Mouse (Mus musculus): ENCODE results near the gene Ntpcr. TPM values are rescaled to one million over a fixed set of nuclear protein-coding genes. Genes with fewer than 3 reads are reported as not detected.

Ntpcr gene
- polyA plus RNA-seq (2015; fragmentation: Nextera tagmentation; extraction: Ambion mirVana), result 35.6 and 42.6 TPM in 2 replicates

GRCm38 (mm10) chr8:125729746-125730145 lies at the start of gene Ntpcr:
Gene Ntpcr (plus strand): TSS chr8:125729963.
- 63% methylated on average over 7 of the region's 7 CpGs for WGBS
- Histone ChIP-seq H3K36me3 (no peaks in the 10 kb centered on the region), H3K27me3 (no peaks in the 10 kb centered on the region)

DNA sequence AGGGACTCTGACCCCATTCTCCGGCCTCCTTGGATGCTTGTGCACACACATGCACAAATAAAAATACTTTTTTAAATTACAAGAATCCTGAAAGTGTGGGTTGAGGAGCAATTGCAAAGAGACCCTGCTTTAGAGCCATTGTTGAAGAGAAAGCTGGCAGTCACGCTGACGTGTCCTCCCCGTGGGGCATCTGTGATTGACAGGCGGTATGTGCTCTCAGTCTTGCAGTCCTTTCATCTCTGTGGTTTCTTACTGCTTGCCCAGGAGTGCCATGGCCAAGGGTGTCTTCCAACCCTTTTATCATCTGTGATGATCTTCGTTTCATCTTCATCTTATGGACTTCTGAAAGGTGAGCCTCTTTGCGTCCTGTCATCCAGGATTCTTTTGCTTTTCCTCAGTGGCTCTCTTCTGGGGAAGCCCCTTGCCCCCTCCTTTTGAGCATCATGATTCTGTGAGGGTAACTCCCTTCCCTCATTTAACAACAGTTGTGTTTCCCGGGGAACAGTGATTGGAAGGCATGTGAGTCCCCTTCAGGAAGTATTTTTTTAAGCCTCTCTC lies 48.8 kb upstream of the Ntpcr start:
- no peak overlapping the region for H3K9ac ChIP-seq
- ATAC-seq (ENCODE audit: insufficient number of reproducible peaks, low FRiP score, low TSS enrichment, low read depth), result no peak
- H3K27me3 ChIP-seq, result no peaks in the 10 kb centered on the region
- H3K27ac ChIP-seq (replicated peaks), result no peak overlapping the region
- H3K36me3 ChIP-seq, result no peaks in the 10 kb centered on the region
- H3K4me2 ChIP-seq (replicated peaks), result no peak overlapping the region
- 28% methylated on average over 8 of the region's 8 CpGs for WGBS
- peaks cover 7% of the 10 kb centered on the region; the same call in 1 of the 2 replicates for H3K4me1 ChIP-seq
- no peaks in the 10 kb centered on the region for H3K9me3 ChIP-seq (replicated peaks)
- H3K4me3 ChIP-seq (replicated peaks), result no peak overlapping the region

More at GRCm38 (mm10) chr8:125729746-125730145, at the start of gene Ntpcr:
- Histone ChIP-seq H3K4me1 (peaks cover 23% of the 10 kb centered on the region), H3K9me3 (replicated peaks) (no peaks in the 10 kb centered on the region), H3K9ac (no peak within 1 kb of the TSS), H3K4me3 (replicated peaks) (no peak within 1 kb of the TSS), H3K4me2 (replicated peaks) (no peak within 1 kb of the TSS), H3K27ac (replicated peaks) (no peak within 1 kb of the TSS)
- ATAC-seq (ENCODE audit: insufficient number of reproducible peaks, low FRiP score, low TSS enrichment, low read depth), result no peak

DNA sequence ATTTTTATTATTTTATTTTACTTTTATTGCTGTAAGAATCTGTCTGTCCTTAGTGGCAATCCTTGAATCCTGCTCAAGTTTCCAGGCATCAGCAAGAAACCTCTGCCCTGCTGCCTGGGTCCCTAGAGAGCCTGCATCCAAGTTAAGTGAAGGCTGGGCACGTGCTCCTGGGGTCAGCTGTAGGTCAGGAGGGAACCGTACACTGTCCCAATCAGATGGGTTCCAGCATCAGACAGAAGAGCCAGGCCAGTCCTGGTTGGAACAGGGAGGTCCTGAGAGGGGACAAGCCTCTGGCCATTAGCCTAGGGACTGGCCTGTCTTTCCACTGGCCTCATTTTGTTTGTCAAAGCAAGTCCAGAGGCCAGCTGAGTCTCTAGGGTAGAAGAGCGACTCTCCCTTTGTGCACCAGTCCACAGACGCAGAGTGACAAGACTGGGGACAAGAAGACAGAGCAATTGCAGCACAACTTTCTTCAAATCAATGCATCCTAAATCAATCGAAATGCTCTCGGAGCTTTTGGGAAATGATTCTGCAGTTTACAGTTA lies 44.5 kb upstream of the Ntpcr start:
- Histone ChIP-seq H3K27me3 (no peaks in the 10 kb centered on the region), H3K4me1 (0 out of 2 replicates have a peak, but pooled peaks cover 7% of the 10 kb centered on the region), H3K9me3 (replicated peaks) (no peaks in the 10 kb centered on the region), H3K4me2 (replicated peaks) (no peak overlapping the region), H3K36me3 (no peaks in the 10 kb centered on the region), H3K4me3 (replicated peaks) (no peak overlapping the region), H3K27ac (replicated peaks) (no peak overlapping the region), H3K9ac (no peak overlapping the region)
- 63% methylated on average over 6 of the region's 6 CpGs for WGBS
- ATAC-seq (ENCODE audit: insufficient number of reproducible peaks, low FRiP score, low TSS enrichment, low read depth), result no peak

GRCm38 (mm10) chr8:125686221-125686865 lies 43.4 kb upstream of the Ntpcr start:
- ATAC-seq (ENCODE audit: insufficient number of reproducible peaks, low FRiP score, low TSS enrichment, low read depth), result no peak

DNA sequence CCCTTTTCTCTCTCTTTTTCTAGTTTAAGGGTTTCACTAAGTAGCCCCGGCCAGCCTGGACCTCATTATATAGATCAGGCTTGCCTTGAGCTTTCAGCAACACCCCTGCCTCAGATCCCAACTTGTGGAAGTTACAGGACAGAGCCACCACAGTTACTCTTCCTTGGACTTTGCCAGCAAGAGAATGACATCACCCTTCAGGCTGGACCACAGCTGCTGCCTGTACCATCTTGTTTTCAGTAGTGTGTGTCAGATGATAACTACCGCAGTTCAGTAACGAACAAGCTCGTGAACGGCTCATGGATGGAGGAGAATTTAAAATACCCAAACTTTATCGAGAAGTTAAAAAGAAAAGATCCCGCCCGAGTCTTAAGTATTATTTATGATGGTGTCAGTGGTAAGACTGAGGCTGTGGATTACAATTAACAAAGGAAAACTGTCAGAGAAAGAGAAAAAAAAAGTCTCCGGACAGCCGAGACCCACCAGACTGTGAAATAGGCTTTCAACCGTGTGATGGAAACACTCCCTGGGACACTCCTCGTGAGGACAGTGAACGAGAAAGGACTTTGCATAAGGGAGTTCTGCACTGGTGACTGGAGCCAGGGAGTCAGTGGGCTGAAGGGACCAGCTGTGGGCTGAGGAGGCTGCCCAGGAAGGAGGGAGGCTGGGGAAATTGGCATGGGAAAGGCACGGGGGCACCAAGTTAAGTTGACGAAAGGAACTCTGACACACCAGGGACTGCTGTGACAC lies 39.4 kb upstream of the Ntpcr start:
- Histone ChIP-seq H3K27me3 (no peaks in the 10 kb centered on the region), H3K4me3 (replicated peaks) (no peak overlapping the region), H3K9ac (no peak overlapping the region), H3K4me2 (replicated peaks) (no peak overlapping the region), H3K4me1 (no peaks in the 10 kb centered on the region), H3K9me3 (replicated peaks) (no peaks in the 10 kb centered on the region), H3K27ac (replicated peaks) (no peak overlapping the region), H3K36me3 (no peaks in the 10 kb centered on the region)
- 70% methylated on average over 15 of the region's 15 CpGs for WGBS
- ATAC-seq (ENCODE audit: insufficient number of reproducible peaks, low FRiP score, low TSS enrichment, low read depth), result no peak

More at GRCm38 (mm10) chr8:125686221-125686865, 43.4 kb upstream of the Ntpcr start:
- Histone ChIP-seq H3K27me3 (no peaks in the 10 kb centered on the region), H3K9ac (no peak overlapping the region), H3K27ac (replicated peaks) (no peak overlapping the region), H3K4me1 (no peaks in the 10 kb centered on the region), H3K9me3 (replicated peaks) (no peaks in the 10 kb centered on the region), H3K4me2 (replicated peaks) (no peak overlapping the region), H3K4me3 (replicated peaks) (no peak overlapping the region), H3K36me3 (no peaks in the 10 kb centered on the region)
- 78% methylated on average over 9 of the region's 9 CpGs for WGBS

DNA sequence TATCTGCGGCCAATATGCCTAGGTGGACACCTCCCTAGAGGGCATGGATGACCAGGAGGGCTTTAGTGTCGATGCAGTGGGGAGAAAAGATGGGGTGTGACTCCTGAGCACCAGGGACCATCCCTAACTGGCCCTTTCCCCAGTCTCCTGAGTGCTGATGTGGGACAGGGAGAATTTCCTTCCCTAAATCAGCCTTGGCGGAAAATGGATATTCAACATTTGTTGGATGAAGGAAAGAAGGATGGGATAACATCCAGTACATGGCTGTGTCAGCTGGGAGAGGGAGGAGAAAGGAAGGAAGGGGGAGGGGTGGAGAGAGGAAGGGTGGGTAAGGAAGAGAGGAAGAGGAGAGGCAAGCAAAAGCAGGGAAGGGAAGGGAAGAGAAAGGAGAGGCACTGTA lies 38.8 kb upstream of the Ntpcr start:
- H3K4me1 ChIP-seq, result no peaks in the 10 kb centered on the region
- ATAC-seq (ENCODE audit: insufficient number of reproducible peaks, low FRiP score, low TSS enrichment, low read depth), result no peak
- no peak overlapping the region for H3K9ac ChIP-seq
- no peaks in the 10 kb centered on the region for H3K9me3 ChIP-seq (replicated peaks)
- H3K4me2 ChIP-seq (replicated peaks), result no peak overlapping the region
- 85% methylated on average over 3 of the region's 3 CpGs for WGBS
- H3K4me3 ChIP-seq (replicated peaks), result no peak overlapping the region
- H3K27me3 ChIP-seq, result no peaks in the 10 kb centered on the region
- H3K27ac ChIP-seq (replicated peaks), result no peak overlapping the region
- no peaks in the 10 kb centered on the region for H3K36me3 ChIP-seq

GRCm38 (mm10) chr8:125692447-125692846 lies 37.3 kb upstream of the Ntpcr start:
- no peaks in the 10 kb centered on the region for H3K27me3 ChIP-seq
- no peak overlapping the region for H3K4me3 ChIP-seq (replicated peaks)
- no peak overlapping the region for H3K9ac ChIP-seq
- no peak overlapping the region for H3K4me2 ChIP-seq (replicated peaks)
- 73% methylated on average over 5 of the region's 5 CpGs for WGBS
- no peaks in the 10 kb centered on the region for H3K9me3 ChIP-seq (replicated peaks)
- no peaks in the 10 kb centered on the region for H3K4me1 ChIP-seq
- H3K36me3 ChIP-seq, result no peaks in the 10 kb centered on the region
- no peak for ATAC-seq (ENCODE audit: insufficient number of reproducible peaks, low FRiP score, low TSS enrichment, low read depth)
- H3K27ac ChIP-seq (replicated peaks), result no peak overlapping the region

DNA sequence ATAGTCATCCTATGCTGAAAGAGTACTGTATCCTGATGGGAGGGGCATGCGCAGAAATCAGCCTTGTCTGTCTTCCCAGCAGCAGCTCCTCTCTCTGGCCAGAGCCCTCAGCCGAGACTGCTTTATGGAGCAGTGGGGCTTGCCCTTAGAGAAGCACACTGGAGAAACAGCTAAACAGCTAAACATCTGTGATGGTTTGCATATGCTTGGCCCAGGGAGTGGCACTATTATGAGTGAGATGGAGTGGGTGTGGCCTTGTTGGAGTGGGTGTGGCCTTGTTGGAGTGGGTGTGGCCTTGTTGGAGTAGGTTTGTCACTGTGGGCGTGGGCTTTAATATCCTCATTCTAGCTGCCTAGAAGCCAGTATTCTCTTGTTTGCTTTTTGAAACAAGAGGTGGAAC lies 36.6 kb upstream of the Ntpcr start:
- 80% methylated on average over 3 of the region's 3 CpGs for WGBS
- Histone ChIP-seq H3K9ac (no peak overlapping the region), H3K36me3 (no peaks in the 10 kb centered on the region), H3K9me3 (replicated peaks) (no peaks in the 10 kb centered on the region), H3K4me3 (replicated peaks) (no peak overlapping the region), H3K4me2 (replicated peaks) (no peak overlapping the region), H3K4me1 (no peaks in the 10 kb centered on the region), H3K27me3 (no peaks in the 10 kb centered on the region), H3K27ac (replicated peaks) (no peak overlapping the region)
- ATAC-seq (ENCODE audit: insufficient number of reproducible peaks, low FRiP score, low TSS enrichment, low read depth), result no peak

DNA sequence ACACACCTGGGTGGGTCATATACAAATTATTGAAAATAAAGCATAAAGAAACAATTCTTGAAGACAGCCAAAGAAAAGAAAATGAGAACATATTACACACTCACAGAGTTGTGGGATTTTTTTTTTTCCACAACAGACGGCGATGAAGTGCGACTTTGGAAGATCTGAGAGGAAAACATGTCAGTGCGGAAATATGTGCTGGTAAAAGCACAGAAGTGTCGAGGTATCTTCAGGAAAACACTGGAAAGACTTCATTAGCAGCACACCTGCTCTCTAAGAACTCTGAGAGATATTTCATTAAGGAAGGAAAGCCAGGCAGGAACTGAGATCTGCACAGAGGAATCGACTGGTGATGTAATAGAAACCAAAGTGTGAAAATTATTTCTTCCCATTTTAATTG lies 33.8 kb upstream of the Ntpcr start:
- Histone ChIP-seq H3K9ac (no peak overlapping the region), H3K36me3 (no peaks in the 10 kb centered on the region), H3K27ac (replicated peaks) (no peak overlapping the region), H3K4me2 (replicated peaks) (no peak overlapping the region), H3K4me3 (replicated peaks) (no peak overlapping the region), H3K4me1 (no peaks in the 10 kb centered on the region), H3K27me3 (no peaks in the 10 kb centered on the region), H3K9me3 (replicated peaks) (no peaks in the 10 kb centered on the region)
- WGBS, result 73% methylated on average over 6 of the region's 6 CpGs
- ATAC-seq (ENCODE audit: insufficient number of reproducible peaks, low FRiP score, low TSS enrichment, low read depth), result no peak

- no peaks in the 10 kb centered on the region for H3K9me3 ChIP-seq (replicated peaks)
- H3K27ac ChIP-seq (replicated peaks), result no peak overlapping the region
- H3K4me3 ChIP-seq (replicated peaks), result no peak overlapping the region
- ATAC-seq (ENCODE audit: insufficient number of reproducible peaks, low FRiP score, low TSS enrichment, low read depth), result no peak
- H3K36me3 ChIP-seq, result no peaks in the 10 kb centered on the region
- no peaks in the 10 kb centered on the region for H3K27me3 ChIP-seq
- 84% methylated on average over 6 of the region's 6 CpGs for WGBS
- H3K9ac ChIP-seq, result no peak overlapping the region
- H3K4me1 ChIP-seq, result no peaks in the 10 kb centered on the region
- no peak overlapping the region for H3K4me2 ChIP-seq (replicated peaks)
Measured at GRCm38 (mm10) chr8:125699391-125700025, 30.3 kb upstream of the Ntpcr start.

- no peaks in the 10 kb centered on the region for H3K36me3 ChIP-seq
- no peak overlapping the region for H3K27ac ChIP-seq (replicated peaks)
- no peaks in the 10 kb centered on the region for H3K4me1 ChIP-seq
- H3K9me3 ChIP-seq (replicated peaks), result no peaks in the 10 kb centered on the region
- WGBS, result 66% methylated on average over 7 of the region's 7 CpGs
- H3K27me3 ChIP-seq, result no peaks in the 10 kb centered on the region
- no peak overlapping the region for H3K9ac ChIP-seq
- ATAC-seq (ENCODE audit: insufficient number of reproducible peaks, low FRiP score, low TSS enrichment, low read depth), result no peak
- no peak overlapping the region for H3K4me2 ChIP-seq (replicated peaks)
- no peak overlapping the region for H3K4me3 ChIP-seq (replicated peaks)
Measured at GRCm38 (mm10) chr8:125700407-125700806, 29.4 kb upstream of the Ntpcr start.
